Mouse (Mus musculus): Measurements from ENCODE around the gene Eng. TPM values are rescaled to one million over a fixed set of nuclear protein-coding genes. Genes with fewer than 3 reads are reported as not detected.

Gene Eng
- total and polyA plus RNA-seq, 3 experiments = 113 to 239 (median 122) TPM

DNA sequence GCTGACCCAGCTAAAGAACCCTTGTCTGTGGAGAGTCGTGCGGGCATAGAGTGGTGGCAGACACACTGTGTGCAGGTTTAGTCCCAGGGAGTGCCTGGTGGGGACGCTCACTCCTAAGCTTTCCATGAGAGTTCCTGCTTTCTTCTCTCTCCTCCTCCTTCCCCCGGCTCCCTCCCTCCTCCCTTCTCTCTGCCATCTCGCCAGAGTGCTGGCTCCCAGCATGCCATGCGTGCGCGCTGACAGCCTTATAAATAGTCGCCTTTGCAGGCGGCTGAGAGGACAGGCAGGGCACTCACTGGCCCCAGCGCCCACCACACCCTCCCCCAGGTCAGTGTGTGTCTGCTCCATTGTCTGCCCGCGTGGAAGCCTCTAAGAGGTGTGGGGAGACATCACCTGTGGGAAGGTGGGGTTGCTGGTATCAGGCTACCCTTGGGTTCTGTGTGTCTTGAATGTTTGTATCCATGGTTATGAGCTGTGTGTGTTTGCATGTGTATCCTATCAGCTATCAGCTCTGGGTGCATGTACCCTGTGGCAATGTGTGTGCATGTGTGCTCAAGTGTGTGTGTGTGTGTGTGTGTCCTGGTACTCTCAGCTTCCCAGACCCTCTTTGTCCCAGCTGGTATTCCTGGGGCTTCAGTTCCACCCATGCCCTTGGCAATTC, 21.1 kb upstream of the Eng start:
- H3K4me3 ChIP-seq = peak overlapping the region; percentile 47
- TF ChIP-seq CTCF (IDR thresholded peaks at IDR 0.05) = peak; percentile 33
- peak; percentile 97 for TF ChIP-seq POLR2A (IDR thresholded peaks at IDR 0.05; ENCODE audit: insufficient read depth, low read depth, low read length)
- 0 out of 2 replicates have a peak, but pooled peaks have one; percentile 49 for TF ChIP-seq EP300 (IDR thresholded peaks at IDR 0.05; ENCODE audit: insufficient read depth, low read depth, low read length)
- peak overlapping the region; percentile 89 for H3K9ac ChIP-seq (ENCODE audit: low read depth, low read length)
- intact Hi-C loops (cut with DNase I) = no loop called here
- peak overlapping the region; percentile 96 for H3K27ac ChIP-seq
- peaks cover 25% of the 10 kb centered on the region for H3K4me1 ChIP-seq (ENCODE audit: control insufficient read depth, insufficient read depth, low read length)
- H3K79me2 ChIP-seq (replicated peaks; ENCODE audit: control insufficient read depth, insufficient read depth, low read length) = no peaks in the 10 kb centered on the region
- H3K36me3 ChIP-seq (ENCODE audit: control insufficient read depth, insufficient read depth, low read length) = peaks cover 6% of the 10 kb centered on the region
- peak; percentile 80 to 86 for DNase-seq
- no peaks in the 10 kb centered on the region for H3K27me3 ChIP-seq (ENCODE audit: control insufficient read depth, insufficient read depth, low read length)
- WGBS = 27% methylated on average over 13 of the region's 13 CpGs

DNA sequence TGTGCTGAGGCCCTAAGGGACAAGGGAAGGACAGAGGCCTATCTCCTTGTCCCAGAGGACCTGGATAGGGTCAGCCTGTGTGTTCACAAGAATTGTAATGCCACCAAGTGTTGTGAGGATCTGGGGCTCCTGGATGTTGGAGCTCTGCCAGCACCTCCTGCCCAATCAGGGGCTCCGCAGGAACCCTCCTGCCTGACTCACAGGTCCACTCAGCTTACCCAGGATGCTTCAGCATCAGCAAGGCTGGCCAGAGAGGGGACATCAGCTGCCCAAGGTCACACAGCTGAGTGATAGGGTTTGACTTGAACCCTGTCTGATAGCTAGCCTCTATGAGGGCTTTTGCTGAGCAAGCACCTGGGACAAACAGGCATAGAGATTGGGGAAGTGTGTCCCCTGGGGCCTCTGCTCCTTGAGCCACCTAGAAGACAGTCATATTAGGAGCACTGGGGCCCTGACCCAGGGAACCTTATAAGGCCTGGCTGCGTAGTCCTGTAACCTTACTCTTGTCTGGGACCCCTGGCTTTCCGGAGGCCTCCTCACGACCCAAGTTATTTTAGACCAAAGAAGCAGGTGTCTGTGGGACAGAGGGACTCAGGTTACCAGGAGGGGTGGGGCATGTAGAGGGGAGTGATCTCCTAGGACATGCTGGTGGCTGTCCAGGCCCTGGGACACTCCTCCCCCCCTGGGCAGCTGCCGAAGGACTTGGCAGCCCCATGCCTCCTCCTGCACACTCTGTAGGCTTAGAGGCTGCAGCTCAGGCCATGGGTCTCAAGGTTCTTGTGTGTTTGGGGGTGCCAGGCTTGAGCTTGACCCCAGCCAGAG, 20.3 kb upstream of the Eng start:
- Histone ChIP-seq H3K4me3 (peak overlapping the region; percentile 47), H3K27ac (peak overlapping the region; percentile 96), H3K27me3 (ENCODE audit: control insufficient read depth, insufficient read depth, low read length) (no peaks in the 10 kb centered on the region), H3K79me2 (replicated peaks; ENCODE audit: control insufficient read depth, insufficient read depth, low read length) (no peaks in the 10 kb centered on the region), H3K36me3 (ENCODE audit: control insufficient read depth, insufficient read depth, low read length) (no peaks in the 10 kb centered on the region), H3K9ac (ENCODE audit: low read depth, low read length) (peak overlapping the region; percentile 89), H3K4me1 (ENCODE audit: control insufficient read depth, insufficient read depth, low read length) (peaks cover 18% of the 10 kb centered on the region)
- intact Hi-C loops (cut with DNase I) = no loop called here
- 33% methylated on average over 5 of the region's 5 CpGs for WGBS
- TF ChIP-seq EP300 (IDR thresholded peaks at IDR 0.05; ENCODE audit: insufficient read depth, low read depth, low read length) (0 out of 2 replicates have a peak, but pooled peaks have one; percentile 16), CTCF (IDR thresholded peaks at IDR 0.05) (no peak), POLR2A (IDR thresholded peaks at IDR 0.05; ENCODE audit: insufficient read depth, low read depth, low read length) (peak; percentile 42; the same call in 1 of the 2 replicates)
- peak; percentile 69 to 82 for DNase-seq

- Histone ChIP-seq H3K4me3 (peak overlapping the region; percentile 54; the same call in 1 of the 2 replicates), H3K79me2 (replicated peaks; ENCODE audit: control insufficient read depth, insufficient read depth, low read length) (no peaks in the 10 kb centered on the region), H3K27ac (peak overlapping the region; percentile 85), H3K9ac (ENCODE audit: low read depth, low read length) (peak overlapping the region; percentile 59), H3K36me3 (ENCODE audit: control insufficient read depth, insufficient read depth, low read length) (no peaks in the 10 kb centered on the region), H3K27me3 (ENCODE audit: control insufficient read depth, insufficient read depth, low read length) (no peaks in the 10 kb centered on the region), H3K4me1 (ENCODE audit: control insufficient read depth, insufficient read depth, low read length) (peaks cover 16% of the 10 kb centered on the region)
- TF ChIP-seq EP300 (IDR thresholded peaks at IDR 0.05; ENCODE audit: insufficient read depth, low read depth, low read length) (no peak), CTCF (IDR thresholded peaks at IDR 0.05) (no peak), POLR2A (IDR thresholded peaks at IDR 0.05; ENCODE audit: insufficient read depth, low read depth, low read length) (no peak)
- DNase-seq = no peak
- intact Hi-C loops (cut with DNase I) = no loop called here
- 68% methylated on average over 20 of the region's 20 CpGs for WGBS
These were observed 18.9 kb upstream of the Eng start for GRCm38 (mm10) chr2:32627266-32628043.

DNA sequence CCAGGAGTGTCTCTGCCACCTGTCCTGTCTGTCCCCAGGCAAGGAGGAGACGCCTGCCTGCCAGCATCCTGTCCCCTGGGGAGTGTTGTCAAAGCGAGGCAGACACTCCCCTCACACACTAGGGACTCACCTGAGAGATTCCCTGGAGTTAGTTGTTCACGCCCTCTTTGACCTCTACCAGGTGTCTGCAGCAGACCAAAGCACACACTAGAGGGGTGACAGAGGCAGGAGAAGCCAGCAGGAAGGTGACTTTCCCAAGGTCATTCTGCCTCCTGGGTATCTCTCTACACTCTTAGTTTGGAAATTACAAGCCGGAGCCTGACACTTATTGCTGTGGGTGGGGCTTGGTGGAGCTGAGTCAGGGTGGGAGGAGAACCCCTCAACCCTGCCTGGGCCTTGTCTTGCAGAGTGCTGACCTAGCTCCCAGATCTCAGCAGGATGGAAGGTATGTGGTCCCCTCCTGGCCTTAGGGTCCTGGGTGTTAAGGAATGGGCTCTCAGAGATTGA, 18.3 kb upstream of the Eng start:
- no peaks in the 10 kb centered on the region for H3K27me3 ChIP-seq (ENCODE audit: control insufficient read depth, insufficient read depth, low read length)
- no peaks in the 10 kb centered on the region for H3K79me2 ChIP-seq (replicated peaks; ENCODE audit: control insufficient read depth, insufficient read depth, low read length)
- H3K9ac ChIP-seq (ENCODE audit: low read depth, low read length) = peak overlapping the region; percentile 59
- TF ChIP-seq EP300 (IDR thresholded peaks at IDR 0.05; ENCODE audit: insufficient read depth, low read depth, low read length) (no peak), CTCF (IDR thresholded peaks at IDR 0.05) (no peak), POLR2A (IDR thresholded peaks at IDR 0.05; ENCODE audit: insufficient read depth, low read depth, low read length) (no peak)
- H3K4me3 ChIP-seq = peak overlapping the region; percentile 54; the same call in 1 of the 2 replicates
- H3K36me3 ChIP-seq (ENCODE audit: control insufficient read depth, insufficient read depth, low read length) = no peaks in the 10 kb centered on the region
- intact Hi-C loops (cut with DNase I) = no loop called here
- H3K27ac ChIP-seq = peak overlapping the region; percentile 85
- WGBS = 45% methylated on average over 4 of the region's 4 CpGs
- peak in 1 of 2 experiments; percentile 51 for DNase-seq
- peaks cover 16% of the 10 kb centered on the region for H3K4me1 ChIP-seq (ENCODE audit: control insufficient read depth, insufficient read depth, low read length)

GRCm38 (mm10) chr2:32628729-32629128, 17.7 kb upstream of the Eng start:
- H3K36me3 ChIP-seq (ENCODE audit: control insufficient read depth, insufficient read depth, low read length) = no peaks in the 10 kb centered on the region
- no peaks in the 10 kb centered on the region for H3K79me2 ChIP-seq (replicated peaks; ENCODE audit: control insufficient read depth, insufficient read depth, low read length)
- WGBS = 14% methylated on average over 5 of the region's 5 CpGs
- H3K27ac ChIP-seq = peak overlapping the region; percentile 85
- peak; percentile 86 to 89 for DNase-seq
- H3K9ac ChIP-seq (ENCODE audit: low read depth, low read length) = peak overlapping the region; percentile 59
- H3K4me3 ChIP-seq = peak overlapping the region; percentile 54
- peaks cover 19% of the 10 kb centered on the region for H3K4me1 ChIP-seq (ENCODE audit: control insufficient read depth, insufficient read depth, low read length)
- TF ChIP-seq POLR2A (IDR thresholded peaks at IDR 0.05; ENCODE audit: insufficient read depth, low read depth, low read length) = peak; percentile 53; the same call in 1 of the 2 replicates
- TF ChIP-seq EP300 (IDR thresholded peaks at IDR 0.05; ENCODE audit: insufficient read depth, low read depth, low read length) = 0 out of 2 replicates have a peak, but pooled peaks have one; percentile 40
- no peak for TF ChIP-seq CTCF (IDR thresholded peaks at IDR 0.05)
- intact Hi-C loops (cut with DNase I) = no loop called here
- H3K27me3 ChIP-seq (ENCODE audit: control insufficient read depth, insufficient read depth, low read length) = no peaks in the 10 kb centered on the region

All from heart, adult 2 months (tissue).